Mouse (Mus musculus): Measurements from ENCODE around the gene Gldc.
A peak's percentile ranks its signal among the peaks of the same experiment; 100 is the strongest.

Gldc gene

DNA sequence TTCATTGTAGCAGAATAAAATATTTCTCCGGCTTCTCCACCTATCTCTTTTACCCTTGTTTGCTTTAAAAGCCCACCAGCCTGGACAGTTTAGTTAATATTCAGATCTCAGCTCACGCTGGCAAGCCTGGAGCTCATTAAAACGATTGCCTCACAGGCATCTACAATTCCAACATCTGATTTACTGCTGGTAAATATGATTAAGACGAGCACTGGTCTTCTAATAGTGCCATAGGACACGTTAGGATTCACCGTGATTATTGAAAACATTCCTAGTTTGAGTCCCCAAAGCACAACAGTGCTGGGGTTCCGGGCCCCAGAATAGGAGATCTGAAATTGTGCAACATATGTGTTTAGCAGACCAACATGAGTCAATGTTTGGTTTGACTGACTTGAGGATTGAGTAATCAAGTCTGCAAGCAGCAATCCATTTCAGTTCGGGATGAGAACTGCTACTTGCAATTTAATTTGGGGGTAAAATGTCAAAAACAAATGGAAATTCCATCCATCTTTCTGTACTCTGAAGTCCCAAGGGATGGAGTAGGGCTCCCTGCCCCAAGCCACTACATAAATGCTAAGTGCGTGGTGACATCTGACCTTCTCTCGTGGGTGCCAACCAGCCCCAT is 67.9 kb downstream of the Gldc start:
- DNase-seq (ENCODE audit: low spot score), result no peak

GRCm38 (mm10) chr19:30105045-30105842 is 70.0 kb downstream of the Gldc start:
- no peak for DNase-seq (ENCODE audit: low spot score)

DNA sequence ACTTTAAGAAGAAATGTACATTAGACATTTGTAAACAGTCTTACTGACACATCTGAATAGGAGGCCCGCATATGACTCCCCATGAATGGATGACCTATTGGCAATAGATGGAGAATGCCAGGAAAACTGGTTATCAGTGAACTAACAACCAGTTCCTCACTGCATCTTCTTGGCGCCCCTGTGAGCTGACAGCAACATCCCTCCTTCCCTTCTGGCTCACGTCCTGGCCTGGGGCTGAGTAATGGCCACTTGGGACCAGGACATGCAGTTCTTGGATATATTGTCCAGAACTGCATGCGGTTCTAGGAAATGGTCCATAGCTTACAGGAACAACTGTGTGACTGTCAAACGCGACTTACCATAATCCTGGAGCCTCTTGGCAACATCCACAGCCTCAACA is 72.6 kb downstream of the Gldc start:
- no peak for DNase-seq (ENCODE audit: low spot score)

- DNase-seq (ENCODE audit: low spot score), result no peak
These were observed 74.7 kb downstream of the Gldc start for GRCm38 (mm10) chr19:30100571-30100970.

DNA sequence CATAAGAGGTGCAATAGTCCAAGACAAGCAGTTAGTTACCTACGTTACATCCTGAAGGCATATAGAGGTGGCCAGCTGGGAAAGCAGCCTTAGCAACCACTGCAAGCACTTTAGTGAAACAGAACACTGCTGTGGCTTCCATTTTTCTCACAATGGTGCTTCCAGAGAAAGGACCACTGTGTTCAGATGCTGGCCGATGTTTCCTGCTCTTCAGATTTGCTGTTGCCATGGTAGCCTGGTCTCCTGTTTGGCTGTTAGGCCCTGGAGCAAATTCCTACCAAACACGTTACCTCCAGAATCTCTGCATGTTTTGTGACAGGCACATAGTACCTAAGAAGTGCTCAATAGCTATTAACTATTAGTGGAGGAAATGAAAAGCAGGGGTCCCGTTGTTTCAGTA is 78.2 kb downstream of the Gldc start:
- DNase-seq (ENCODE audit: low spot score), result no peak

DNA sequence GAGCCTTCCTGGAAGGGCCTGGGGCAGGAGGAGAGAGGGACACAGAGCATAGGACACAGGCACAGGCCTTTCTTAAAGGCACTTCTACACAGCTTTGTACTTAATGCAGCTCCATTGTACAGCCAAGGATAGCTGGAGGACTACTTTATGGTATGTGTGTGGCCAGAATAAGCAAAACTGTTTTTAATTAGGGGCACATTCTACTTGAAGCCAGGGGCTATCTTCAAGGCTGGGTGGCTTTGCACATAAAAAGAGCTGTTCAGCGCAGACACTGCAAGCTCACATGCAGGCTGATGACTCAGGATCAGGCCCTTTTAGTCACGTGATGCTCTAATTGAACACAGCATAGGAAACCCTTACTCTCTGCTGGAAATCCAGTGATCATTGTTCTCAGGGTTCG is 79.0 kb downstream of the Gldc start:
- no peak for DNase-seq (ENCODE audit: low spot score)

- no peak for DNase-seq (ENCODE audit: low spot score)
These were observed 83.5 kb downstream of the Gldc start for GRCm38 (mm10) chr19:30091644-30092295.

DNA sequence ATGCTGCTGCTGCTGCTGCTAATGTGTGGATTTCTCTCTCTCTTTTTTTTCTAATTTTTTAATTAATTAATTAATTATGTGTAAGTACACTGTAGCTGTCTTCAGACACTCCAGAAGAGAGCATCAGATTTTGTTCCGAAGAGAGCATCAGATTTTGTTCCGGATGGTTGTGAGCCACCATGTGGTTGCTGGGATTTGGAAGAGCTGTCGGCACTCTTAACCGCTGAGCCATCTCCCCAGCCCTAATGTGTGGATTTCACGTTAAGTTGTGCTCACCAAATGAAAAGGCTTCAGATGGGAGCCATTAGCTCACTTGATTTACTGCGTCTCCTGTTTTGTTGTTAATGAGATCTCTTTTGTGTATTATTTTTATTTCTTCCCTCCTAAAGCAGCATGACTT is 85.1 kb downstream of the Gldc start:
- DNase-seq (ENCODE audit: low spot score), result no peak

DNA sequence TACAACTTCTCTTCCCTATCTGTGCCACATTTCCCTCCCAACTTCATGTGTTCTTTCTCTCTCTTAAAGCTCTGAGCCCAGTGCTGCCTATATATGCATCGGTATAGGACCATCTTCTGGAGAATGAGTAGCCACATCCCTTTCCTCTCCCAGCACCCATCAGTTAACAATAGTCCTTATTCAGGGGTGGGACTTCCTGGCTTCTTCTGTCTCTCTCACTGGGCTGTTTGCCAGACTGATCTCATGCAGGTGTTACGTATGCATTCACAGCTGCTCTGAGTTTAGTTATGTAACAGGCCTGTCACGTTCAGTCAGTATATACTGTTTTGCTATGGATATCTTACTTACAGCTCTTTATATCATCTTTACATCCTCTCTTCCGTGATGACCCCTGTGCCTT is 109.4 kb downstream of the Gldc start:
- DNase-seq (ENCODE audit: low spot score), result no peak

DNA sequence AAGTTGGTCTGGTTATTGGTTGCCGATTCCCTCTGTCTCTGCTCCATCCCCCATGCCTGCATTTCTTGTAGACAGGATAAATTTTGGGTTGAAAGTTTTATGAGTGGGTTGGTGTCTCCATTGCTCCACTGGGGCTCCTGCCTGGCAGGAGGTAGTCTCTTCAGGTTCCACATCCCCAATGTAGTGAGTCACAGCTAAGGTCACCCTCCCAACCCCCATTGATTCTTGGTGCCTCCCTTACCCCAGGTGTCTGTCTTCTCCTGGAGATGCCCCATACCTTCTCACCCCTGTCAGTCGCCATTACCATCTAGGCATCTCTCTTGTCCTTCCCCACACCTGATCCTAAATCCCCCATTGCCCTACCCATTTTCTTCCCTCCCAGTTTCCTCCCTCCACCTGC is 121.0 kb downstream of the Gldc start:
- DNase-seq (ENCODE audit: low spot score), result no peak

- DNase-seq (ENCODE audit: low spot score), result no peak
These were observed 123.8 kb downstream of the Gldc start for GRCm38 (mm10) chr19:30051479-30051878.

DNA sequence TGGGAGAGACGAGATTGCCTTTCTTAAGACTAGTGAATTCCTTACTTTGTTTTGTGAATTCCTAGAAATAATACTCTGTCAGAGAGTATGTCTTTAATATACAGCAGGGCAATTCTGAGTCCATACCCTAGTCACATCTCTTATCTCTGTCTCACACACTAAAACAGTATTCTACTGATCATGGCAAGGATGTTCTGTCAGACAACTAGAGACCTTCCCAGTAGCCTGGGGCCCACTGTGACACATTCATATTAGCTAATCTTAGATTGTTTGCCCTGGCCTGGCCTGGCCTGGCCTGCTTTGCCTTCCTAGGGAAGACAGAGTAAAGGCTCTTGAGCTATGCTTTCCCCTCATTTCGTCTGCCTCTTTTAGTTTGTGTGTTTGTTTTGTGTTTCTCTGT is 124.6 kb downstream of the Gldc start:
- DNase-seq (ENCODE audit: low spot score), result peak; percentile 77

All from c-Kit-positive CD71-positive TER-119-positive erythroid progenitor cells, embryonic 14.5 days (primary cell).